Mouse (Mus musculus) spleen, postnatal 0 days (tissue): ENCODE data around the gene Fbxl3. TPM values are rescaled to one million over a fixed set of nuclear protein-coding genes. Genes with fewer than 3 reads are reported as not detected.

Experiments used
- polyA plus RNA-seq: library from polyadenylated mRNA; unstranded; fragments of >200 nt; fragmentation: Nextera tagmentation; extraction: Ambion mirVana; gene quantifications from 2 replicates; pipeline ENCODE4 v1.2.1, GENCODE M21; 2015

Fbxl3 gene
- 17.4 and 19.4 TPM in 2 replicates for polyA plus RNA-seq

DNA sequence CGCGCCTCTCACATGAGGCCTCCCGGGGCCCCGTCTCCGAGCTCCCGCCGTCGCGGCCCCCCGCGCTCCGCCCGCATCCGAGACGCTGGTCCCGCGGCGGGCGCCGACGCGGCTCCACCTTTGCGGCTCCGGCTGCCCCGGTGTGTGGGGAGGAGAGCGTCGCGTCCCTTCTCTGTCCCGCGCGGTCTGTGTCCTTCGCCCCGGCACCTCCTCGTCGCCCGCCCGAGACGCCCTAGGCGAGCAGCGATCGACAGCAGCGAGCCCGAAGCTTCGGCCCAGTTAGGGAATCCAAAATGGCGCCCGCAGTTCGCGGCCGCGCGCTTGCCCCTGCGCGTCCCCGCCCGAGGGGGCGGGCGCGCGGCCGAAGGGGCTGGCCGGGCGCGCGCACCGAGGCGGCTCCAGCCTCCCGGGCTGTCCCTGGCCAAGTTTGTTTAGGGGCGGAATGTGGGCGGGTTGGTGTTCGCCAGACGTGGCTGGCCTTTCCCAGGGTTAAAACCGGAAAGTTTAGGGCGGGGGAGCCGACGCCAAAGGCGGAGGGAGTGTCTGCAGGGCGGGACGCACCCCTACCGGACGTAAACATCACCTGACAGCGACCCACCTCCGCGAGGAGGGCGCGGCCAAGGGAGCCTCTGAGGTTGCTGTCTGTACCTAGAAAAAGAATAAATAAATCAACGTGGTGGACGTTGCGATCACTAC, at the start of gene Fbxl3:
TSS of gene Fbxl3 (minus strand) at position 329 of the 696 bp plus-strand sequence.

DNA sequence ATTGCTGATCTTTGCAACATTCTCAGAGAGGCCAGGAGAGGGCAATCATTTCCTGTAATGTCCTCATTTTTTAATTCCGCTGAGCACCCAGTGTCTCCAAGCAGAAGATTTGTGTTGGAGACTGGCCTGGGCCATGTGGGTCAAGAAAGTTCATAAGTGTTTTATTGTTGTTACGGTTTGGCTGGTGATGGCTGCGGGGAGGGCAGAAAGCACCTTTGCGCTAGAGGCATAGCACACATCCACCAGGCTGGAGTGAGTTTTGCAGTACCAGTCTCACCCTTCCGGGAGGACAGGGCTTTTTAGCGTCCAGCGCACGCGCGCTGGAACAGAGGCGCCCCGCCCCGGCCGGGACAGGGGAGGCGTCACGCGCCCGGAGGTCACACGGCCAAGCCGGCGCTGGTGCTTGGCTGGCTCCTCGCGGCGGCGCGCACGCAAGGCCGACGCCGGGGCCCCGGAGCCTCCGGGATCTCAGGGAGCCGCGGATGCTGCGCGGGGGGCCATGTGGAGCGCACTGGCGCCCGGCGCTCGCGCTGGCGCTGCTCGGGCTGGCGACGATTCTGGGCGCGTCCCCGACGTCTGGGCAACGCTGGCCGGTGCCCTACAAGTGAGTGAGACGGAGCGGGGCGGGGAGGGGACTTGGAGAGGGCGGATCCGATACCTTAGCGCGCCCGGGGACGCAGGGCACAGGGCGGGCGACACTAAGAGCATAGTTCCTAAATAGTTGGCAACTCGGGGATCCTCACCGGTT, 29.3 kb downstream of the Fbxl3 start, which contains the start of gene Cln5:
TSS of gene Cln5 (plus strand) at position 353 of the 748 bp plus-strand sequence.

DNA sequence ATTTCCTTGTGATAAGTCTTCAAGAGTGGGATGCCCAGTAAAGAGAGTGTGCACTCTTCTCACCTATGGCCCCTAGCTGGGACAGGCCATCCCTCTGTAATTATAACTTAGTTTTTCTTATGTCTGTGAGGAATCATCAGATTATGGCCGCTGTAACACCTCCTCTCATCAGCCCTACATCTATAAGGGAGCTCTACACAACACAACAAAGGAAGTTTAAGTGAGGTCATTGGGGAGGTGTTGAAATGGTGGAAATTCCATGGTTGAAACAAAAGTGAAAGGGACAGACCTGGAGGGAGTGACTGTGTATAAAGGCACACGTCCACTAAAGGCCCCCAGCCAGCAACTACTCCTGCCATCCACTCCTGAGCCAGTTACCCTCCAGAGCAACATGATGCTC, 52.7 kb downstream of the Fbxl3 start, which contains the start of gene Acod1:
TSS of gene Acod1 (plus strand) at position 301 of the 400 bp plus-strand sequence.

Other genes starting within 250 kb of the Fbxl3 start
- 11.2 and 13.6 TPM in 2 replicates for gene Kctd12, start 116.9 kb downstream of the Fbxl3 start, polyA plus RNA-seq
- 0.14 and 0.18 TPM in 2 replicates for gene Acod1, start 52.6 kb downstream of the Fbxl3 start, polyA plus RNA-seq
- 17.3 and 18.4 TPM in 2 replicates for gene Cln5, start 29.4 kb downstream of the Fbxl3 start, polyA plus RNA-seq
- 17.6 and 21.1 TPM in 2 replicates for gene Mycbp2, start 247.2 kb upstream of the Fbxl3 start, polyA plus RNA-seq